Mouse (Mus musculus) heart, postnatal 4 days (tissue): ENCODE data around the gene Vmn1r119. TPM values are rescaled to one million over a fixed set of nuclear protein-coding genes. Genes with fewer than 3 reads are reported as not detected.
"Not testable (repeated sequence)": the region's sequence is repeated elsewhere in the genome, so short reads cannot be mapped to it uniquely, and the experiment has no call there.

ENCODE experiments used
- DNase-seq: peaks from one replicate; pipeline ENCODE4 v3.0.0; 2021
- total RNA-seq, 2 experiments: library from RNA; stranded (reverse); gene quantifications; 2 replicates each; pipeline ENCODE4 v1.2.3; 2021

Vmn1r119 gene
- total RNA-seq = not detected

GRCm38 (mm10) chr7:21012355-21012754 lies at the start of gene Vmn1r119:
Gene Vmn1r119 (minus strand): TSS chr7:21012455.
- DNase-seq = not testable (repeated sequence)

- DNase-seq = not testable (repeated sequence)
These were observed 41.4 kb upstream of the Vmn1r119 start, which contains the start of gene Vmn1r120 for GRCm38 (mm10) chr7:21053684-21054083. Gene Vmn1r120 (minus strand): TSS chr7:21053784.

Other genes starting within 250 kb of the Vmn1r119 start
- not detected for gene Vmn1r112, start 241.3 kb downstream of the Vmn1r119 start, total RNA-seq
- not detected for gene Vmn1r113, start 225.2 kb downstream of the Vmn1r119 start, total RNA-seq
- gene Vmn1r114, start 200.3 kb downstream of the Vmn1r119 start, total RNA-seq = not detected
- gene Vmn1r115, start 167.5 kb downstream of the Vmn1r119 start, total RNA-seq = not detected
- not detected for gene Vmn1r116, start 140.2 kb downstream of the Vmn1r119 start, total RNA-seq
- gene Vmn1r117, start 128.3 kb downstream of the Vmn1r119 start, total RNA-seq = not detected
- not detected for gene Vmn1r118, start 100.1 kb downstream of the Vmn1r119 start, total RNA-seq
- not detected for gene Vmn1r120, start 41.3 kb upstream of the Vmn1r119 start, total RNA-seq
- not detected for gene Vmn1r121, start 86.1 kb upstream of the Vmn1r119 start, total RNA-seq
- gene Vmn1r122, start 121.7 kb upstream of the Vmn1r119 start, total RNA-seq = not detected
- not detected for gene Vmn1r123, start 149.7 kb upstream of the Vmn1r119 start, total RNA-seq
- gene Gm5157, start 178.0 kb upstream of the Vmn1r119 start, total RNA-seq = not detected
- not detected for gene Vmn1r124, start 248.2 kb upstream of the Vmn1r119 start, total RNA-seq